Mouse (Mus musculus): Measurements from ENCODE around the gene Sh3bp1. TPM values are rescaled to one million over a fixed set of nuclear protein-coding genes. Genes with fewer than 3 reads are reported as not detected.
A peak's percentile ranks its signal among the peaks of the same experiment; 100 is the strongest.

Gene Sh3bp1
- total RNA-seq, 2 experiments from 2014 or later, result 3.5 to 7.1 TPM

DNA sequence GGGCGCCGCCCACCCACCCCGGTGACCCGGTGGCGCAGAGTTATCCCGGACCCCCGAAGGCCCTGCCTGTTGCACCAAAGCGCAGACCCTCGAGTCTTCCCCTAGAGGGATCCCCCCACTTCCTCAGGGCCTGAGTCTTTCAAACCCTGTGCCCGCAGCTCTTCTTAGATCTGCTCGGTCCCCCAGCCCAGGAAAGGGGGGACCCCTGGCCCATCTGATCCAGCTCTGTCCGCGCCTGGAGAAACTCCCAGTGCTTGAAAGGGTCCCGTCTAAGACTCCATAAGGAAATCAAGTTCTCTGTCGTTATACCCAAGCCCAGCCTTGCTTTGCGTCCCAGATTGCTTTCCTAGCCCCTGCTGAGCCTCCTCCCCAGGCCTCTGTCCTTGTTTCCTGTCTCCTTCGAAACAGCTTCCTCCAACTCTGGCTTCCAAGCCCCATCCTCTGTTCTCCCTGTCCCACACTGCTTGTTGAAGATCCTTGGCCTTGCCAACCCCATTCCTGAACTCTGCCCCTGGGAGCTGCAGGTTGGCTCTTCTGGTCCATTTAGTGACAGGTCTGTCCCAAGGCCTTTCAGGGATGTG lies 21.7 kb upstream of the Sh3bp1 start:
- DNase-seq, result peak in 1 of 2 experiments; percentile 46

- peak; percentile 56 to 73 for DNase-seq
Measured at GRCm38 (mm10) chr15:78878792-78879516, 20.6 kb upstream of the Sh3bp1 start.

GRCm38 (mm10) chr15:78880432-78880831 lies 19.1 kb upstream of the Sh3bp1 start:
- DNase-seq, result no peak

DNA sequence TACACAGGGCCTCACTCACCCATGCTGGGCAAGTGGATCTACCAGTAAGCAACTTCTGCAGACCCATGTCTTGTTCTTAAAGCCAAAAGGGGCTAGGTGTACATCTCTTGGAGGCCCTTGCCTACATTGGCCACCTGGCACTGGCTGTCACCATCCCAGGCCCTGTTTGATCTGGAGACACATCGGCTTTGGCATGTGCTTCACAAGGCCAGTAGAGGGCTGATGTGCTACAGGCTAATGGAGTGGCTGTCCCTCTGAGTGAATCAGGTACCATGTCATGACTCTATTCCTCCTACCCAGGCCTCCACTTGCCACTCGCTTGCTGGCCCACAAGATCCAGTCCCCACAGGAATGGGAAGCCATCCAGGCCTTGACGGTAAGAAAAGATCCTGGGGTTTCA lies 17.7 kb upstream of the Sh3bp1 start:
- DNase-seq, result no peak

DNA sequence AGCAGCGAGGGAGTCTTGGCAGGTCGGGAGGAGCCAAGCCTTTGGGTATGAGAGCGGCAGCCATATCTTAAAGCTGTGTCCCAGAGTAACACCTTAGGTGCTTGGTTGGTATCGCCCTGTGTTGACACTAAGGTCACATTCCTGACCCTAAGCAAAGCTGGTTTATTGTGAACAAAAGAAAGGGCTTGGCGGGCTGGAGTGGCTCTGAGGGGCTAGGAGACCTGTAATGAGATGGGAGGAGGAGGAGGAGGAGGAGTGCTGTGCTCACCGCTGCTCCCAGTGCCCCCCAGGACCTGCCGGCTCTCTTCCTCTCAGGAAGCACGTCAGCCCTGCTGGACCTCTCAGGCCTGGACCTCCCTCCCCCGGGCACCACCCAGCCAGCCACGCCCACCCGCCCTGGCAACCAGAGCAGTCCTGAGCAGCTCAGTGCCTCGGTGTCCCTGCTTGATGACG lies 10.1 kb upstream of the Sh3bp1 start:
- DNase-seq, result no peak

GRCm38 (mm10) chr15:78892440-78892839 lies 7.1 kb upstream of the Sh3bp1 start:
- DNase-seq, result no peak

DNA sequence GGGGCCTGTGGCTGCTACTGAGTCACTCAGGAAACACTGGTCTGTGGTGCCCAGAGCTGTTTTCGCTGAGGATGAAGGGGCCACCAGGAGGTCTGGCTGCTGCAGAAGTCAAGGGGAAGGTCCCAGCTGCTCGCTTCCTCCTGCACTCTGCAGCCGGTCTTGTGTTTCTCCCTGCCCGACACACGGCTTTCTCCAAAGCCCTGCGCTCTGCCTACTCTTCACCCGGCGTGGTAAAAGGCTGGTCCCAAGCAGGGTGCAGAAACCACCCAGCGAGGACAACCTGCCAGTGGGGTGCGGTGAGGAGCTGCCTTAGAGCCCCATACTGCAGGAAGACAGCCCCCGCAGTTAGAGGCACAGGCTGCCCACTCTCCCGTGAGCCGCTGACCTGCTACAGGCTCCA lies 4.8 kb upstream of the Sh3bp1 start:
- peak in 1 of 2 experiments; percentile 21 for DNase-seq

DNA sequence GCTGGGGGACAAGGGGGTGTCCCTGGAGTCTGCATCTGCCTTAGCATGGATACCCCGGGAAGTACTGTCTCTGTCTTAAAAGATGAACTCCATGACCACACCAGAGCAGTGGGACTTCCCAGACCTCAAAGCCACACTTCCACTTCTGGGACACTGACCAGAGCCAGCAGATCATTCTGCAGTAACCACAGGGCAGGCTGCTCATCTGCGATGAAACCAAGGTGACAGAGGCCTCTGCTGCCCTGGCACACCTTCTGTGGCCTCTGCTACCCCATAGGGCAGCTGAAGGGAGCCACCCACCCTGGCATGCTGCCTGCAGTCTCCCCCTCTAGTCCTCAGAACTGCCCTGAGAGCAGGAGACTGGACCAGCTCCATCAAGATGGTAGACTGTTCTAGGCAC lies 3.8 kb upstream of the Sh3bp1 start:
- peak in 1 of 2 experiments; percentile 22 for DNase-seq

DNA sequence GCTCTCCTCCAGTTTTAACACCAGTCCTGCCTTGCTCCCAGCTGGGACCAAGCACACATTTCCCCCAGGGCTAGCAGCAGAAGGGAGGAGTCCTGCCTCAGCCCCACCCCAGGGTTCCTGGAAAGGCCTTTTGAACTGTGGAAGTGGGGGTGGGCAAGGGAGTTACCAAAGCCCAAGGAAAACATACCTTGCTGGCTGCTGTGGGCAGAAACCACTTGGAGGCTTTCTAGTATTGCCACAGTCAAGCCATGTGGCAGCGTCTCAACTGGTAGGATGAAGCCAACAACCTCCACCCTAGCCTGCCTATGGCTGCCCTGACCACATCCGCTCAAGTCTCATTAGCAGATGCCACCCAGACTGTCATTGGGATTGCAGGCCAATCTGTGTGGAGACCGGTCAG lies 3.4 kb upstream of the Sh3bp1 start:
- DNase-seq, result no peak

DNA sequence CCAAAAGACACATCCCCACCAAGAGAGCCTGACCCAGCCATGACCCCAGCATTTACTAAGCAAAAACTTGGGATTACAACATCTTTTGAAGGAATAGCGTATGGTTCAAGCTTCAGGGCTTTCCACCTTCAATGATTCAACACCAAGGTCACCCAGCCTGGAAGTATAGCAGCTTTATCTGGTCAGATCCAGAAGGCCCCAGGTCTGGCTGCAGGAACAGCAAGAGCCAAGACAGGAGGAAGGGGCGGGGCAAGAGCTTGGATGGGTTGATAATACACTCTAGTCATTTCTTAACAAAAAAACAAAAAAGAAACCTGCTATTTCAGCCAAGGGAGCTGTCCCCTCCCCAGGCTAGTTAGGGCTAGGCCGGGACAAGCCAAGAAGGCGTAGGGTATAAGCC lies 2.1 kb upstream of the Sh3bp1 start:
- no peak for DNase-seq

GRCm38 (mm10) chr15:78898507-78899001 lies 1.0 kb upstream of the Sh3bp1 start:
- no peak for DNase-seq

DNA sequence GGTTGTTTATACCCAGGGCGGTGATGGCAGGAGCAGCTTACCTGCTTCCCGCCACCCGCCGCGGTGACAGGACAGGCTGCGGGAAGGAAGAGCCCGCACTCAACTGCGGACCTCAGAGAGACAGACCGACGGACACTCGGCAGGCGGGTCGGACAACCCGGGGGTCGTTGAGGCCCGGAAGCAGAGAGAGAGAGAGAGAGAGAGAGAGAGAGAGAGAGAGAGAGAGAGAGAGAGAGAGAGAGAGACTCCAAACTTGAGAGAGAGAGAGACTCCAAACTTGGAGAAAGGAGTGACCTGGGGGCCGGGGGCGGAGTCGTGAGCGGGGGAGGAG lies 194 bp upstream of the Sh3bp1 start, which contains the start of gene Gm49510:
TSS of gene Gm49510 (plus strand) at position 259 of the 331 bp plus-strand sequence.
- peak in 1 of 2 experiments; percentile 42 for DNase-seq

DNA sequence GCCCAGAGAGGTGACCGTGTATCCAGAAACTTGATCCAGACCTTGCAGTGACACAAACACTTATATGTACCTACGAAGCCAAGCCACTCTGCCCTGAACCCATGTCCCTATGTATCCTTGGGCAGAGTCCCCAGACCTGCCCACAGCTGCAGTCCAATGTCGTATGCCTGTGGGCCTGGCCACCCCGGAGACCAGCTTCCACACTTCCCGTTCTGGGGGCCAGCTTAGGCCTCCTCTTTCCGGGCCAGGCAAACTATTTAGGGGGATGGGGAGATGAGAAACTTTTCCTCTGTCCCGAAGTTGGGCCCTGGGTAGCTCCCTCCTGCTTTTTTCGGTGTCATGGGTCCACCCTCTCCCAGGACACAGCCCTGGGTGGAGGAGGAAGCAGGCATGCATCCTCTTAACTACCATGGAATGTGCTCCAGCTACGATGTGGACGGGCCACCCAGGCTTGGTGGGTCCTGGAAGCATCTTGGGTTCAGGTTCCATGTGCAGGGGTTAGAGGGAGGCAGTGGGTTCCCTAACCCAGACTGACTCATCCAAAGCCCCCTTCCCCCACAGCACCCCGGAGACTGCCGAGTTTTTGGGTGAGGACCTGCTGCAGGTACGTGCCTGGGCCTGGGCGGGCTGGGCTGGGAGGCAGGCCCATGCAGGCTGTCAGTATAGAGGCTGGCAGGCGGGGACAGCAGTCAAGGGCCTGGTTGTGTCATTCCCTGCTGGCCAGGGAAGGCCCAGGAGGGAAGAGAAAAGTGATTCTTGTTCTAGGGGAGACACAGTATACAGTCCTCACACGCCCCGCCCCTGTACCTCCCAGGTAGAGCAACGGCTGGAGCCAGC lies 1.2 kb downstream of the Sh3bp1 start:
- DNase-seq, result peak in 1 of 2 experiments; percentile 21

- DNase-seq, result no peak
Measured at GRCm38 (mm10) chr15:78901422-78901789, 1.8 kb downstream of the Sh3bp1 start.

GRCm38 (mm10) chr15:78903243-78903642 lies 3.7 kb downstream of the Sh3bp1 start:
- DNase-seq, result peak; percentile 81 to 92

- DNase-seq, result no peak
Measured at GRCm38 (mm10) chr15:78908399-78908798, 8.8 kb downstream of the Sh3bp1 start.

DNA sequence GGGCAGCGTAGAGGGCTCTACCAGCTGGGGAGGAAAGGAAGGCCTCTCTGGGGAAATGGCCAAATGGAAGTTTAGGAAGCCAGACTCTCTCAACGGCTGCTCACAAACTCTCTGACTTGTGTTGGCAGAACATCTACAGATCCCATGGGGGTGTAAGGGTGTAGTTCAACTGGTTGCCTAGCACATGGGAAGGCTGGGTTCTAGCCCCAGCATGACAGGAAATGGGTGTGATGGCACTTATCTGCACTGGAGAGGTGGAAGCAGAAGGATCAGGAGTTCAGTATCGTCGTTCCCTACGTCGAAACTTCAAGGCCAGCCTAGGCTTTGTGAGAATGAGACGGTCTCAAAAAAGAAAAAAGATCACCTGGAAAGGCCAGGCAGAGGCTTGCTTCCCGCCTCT lies 9.4 kb downstream of the Sh3bp1 start:
- DNase-seq, result no peak

DNA sequence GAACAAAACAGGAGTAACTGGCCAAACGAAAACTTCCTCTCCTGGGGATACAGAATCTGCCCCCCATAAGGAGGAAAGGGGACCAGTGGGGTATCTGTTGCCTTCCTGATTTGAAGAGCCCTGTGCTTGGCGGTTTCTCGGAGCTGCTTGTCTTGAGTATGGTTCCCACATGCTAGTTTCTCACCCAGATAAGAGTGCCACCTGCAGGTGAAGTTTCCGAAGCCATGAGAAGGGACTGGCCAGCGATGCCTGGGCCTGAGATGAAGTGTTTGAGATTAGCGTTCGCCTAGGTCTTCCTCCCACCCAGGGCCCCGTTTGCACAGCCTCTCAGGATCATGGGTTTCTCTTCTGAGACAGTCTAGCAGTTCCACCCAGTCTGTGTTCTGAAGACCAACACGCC lies 12.5 kb downstream of the Sh3bp1 start:
- no peak for DNase-seq

DNA sequence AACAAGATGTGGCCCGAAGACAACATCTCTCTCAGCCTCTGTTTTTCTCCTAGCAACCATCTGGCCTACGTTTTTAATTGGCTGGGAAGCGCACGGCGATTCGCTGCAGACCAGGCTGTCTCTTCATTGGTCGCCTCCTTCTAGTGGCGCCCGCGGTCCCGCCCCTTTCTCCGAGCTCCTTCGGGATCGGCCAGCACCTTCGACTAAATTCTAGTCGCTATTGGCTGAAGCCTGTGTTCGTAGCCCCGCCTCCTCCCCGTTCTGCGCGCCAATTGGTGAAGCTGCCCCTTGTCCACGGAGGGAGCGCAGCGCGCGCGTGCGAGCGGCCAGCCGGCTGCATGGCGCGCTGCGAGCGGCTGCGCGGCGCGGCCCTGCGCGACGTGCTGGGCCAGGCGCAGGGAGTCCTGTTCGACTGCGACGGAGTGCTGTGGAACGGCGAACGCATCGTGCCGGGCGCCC lies 14.1 kb downstream of the Sh3bp1 start, which contains the start of gene Pdxp:
TSS of gene Pdxp (plus strand) at position 288 of the 459 bp plus-strand sequence.
- peak; percentile 90 to 96 for DNase-seq

GRCm38 (mm10) chr15:78914091-78914822 lies 14.7 kb downstream of the Sh3bp1 start:
- DNase-seq, result peak in 1 of 2 experiments; percentile 42

DNA sequence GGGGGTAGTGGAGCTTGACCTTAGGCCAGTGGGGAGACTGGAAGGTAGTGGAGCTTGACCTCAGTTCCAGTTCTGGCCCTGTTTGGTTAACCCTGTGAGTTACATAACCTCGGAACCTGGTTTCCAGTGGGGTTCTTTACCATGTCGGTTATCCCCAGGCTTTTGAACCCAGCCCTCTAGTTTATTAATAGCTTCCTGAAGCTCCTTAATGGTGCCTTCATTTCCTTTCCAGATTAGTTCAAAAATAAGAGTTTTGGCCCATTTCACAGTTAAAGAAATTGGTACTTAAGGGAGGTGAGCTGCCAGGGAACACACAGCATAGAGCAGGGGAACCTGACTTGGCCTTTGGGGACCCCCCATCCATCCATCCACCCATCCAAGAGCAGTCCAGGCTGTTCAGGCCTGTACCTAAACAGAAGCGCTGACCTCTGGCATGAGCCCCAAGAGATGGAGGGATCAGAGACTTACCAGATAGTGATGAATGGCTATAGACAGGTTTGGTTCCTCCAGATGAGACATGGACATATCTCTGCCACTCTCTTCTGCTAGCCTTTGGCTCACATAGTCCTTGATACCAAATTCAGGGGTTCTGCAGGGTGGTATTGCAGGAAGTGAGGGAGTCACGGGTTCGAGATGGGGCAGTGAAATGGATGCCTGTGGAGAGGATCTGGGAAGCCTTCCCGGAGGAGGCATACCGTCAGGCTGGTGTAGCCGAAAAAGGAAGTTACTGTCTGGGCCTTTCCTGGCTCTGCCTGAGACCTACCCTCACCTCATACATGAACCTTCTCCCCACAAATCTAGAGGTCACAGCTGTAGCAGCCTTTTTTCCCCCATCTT lies 15.5 kb downstream of the Sh3bp1 start:
- no peak for DNase-seq

Measured in heart, adult 18-20 months (tissue).